Mouse (Mus musculus) CH12.LX (cell line): Measurements from ENCODE around the gene St3gal3. TPM values are rescaled to one million over a fixed set of nuclear protein-coding genes. Genes with fewer than 3 reads are reported as not detected.

Experiments
- DNase-seq: peaks from one replicate; pipeline ENCODE4 v3.0.0-alpha.2; 2013; ENCODE audit errors: extremely low read depth
- H3K27ac ChIP-seq: 2 replicates; pipeline ENCODE4 v1.5.1; 2012; ENCODE audit warnings: low read depth, mild to moderate bottlenecking, control low read depth, moderate library complexity; ENCODE audit not compliant: insufficient read depth
- H3K27me3 ChIP-seq: replicated peaks from 2 replicates; pipeline ENCODE3; 2012; ENCODE audit warnings: inconsistent platforms
- H3K36me3 ChIP-seq, 2 experiments: replicated peaks in 1 of 2; 2 replicates each; pipeline versions ENCODE3 to v1.6.1; 2012; ENCODE audit warnings: inconsistent platforms in 1 of 2, low read length in 1 of 2, mild to moderate bottlenecking in 1 of 2, mixed read lengths in 1 of 2, moderate library complexity in 1 of 2; ENCODE audit not compliant: control insufficient read depth in 1 of 2, insufficient read depth in 1 of 2
- H3K4me1 ChIP-seq, 2 experiments: 2 replicates each; pipeline ENCODE4 v1.6.1; 2012; ENCODE audit warnings: inconsistent platforms in 1 of 2, moderate library complexity in 1 of 2; ENCODE audit not compliant: insufficient read depth in 2 of 2, control insufficient read depth in 1 of 2
- H3K4me2 ChIP-seq: 2 replicates; pipeline ENCODE4 v1.6.1; 2012; ENCODE audit warnings: low read depth, mild to moderate bottlenecking, control low read depth; ENCODE audit not compliant: poor library complexity, insufficient read depth, severe bottlenecking
- H3K4me3 ChIP-seq, 3 experiments: fragments of 150-350 bp in 1 of 3; sonication (generic) in 1 of 3; replicated peaks in 1 of 3; 2 replicates each; pipeline versions ENCODE3 to v1.5.1; 2011 to 2012; ENCODE audit warnings: low read depth in 2 of 3, low read length in 2 of 3, mild to moderate bottlenecking in 2 of 3, moderate library complexity in 2 of 3, control low read depth in 1 of 3, improper control_type of control experiment in 1 of 3, inconsistent platforms in 1 of 3, mixed read lengths in 1 of 3; ENCODE audit not compliant: poor library complexity in 1 of 3
- H3K79me2 ChIP-seq: replicated peaks from 2 replicates; pipeline ENCODE4 v1.6.1; 2012; ENCODE audit warnings: mild to moderate bottlenecking, moderate library complexity; ENCODE audit not compliant: control insufficient read depth, poor library complexity, insufficient read depth, severe bottlenecking; ENCODE audit errors: extremely low read depth
- H3K9ac ChIP-seq: 2 replicates; pipeline ENCODE4 v1.6.1; 2012; ENCODE audit warnings: low read depth, mild to moderate bottlenecking, control low read depth, moderate library complexity; ENCODE audit not compliant: insufficient read depth
- H3K9me3 ChIP-seq: replicated peaks from 2 replicates; pipeline ENCODE3; 2012; ENCODE audit warnings: low read length, inconsistent platforms, mixed read lengths
- CTCF ChIP-seq, 2 experiments: IDR thresholded peaks in 1 of 2; conservative IDR thresholded peaks in 1 of 2; 2 replicates each; pipeline ENCODE4 v1.5.1; 2011 to 2012; ENCODE audit warnings: low read depth in 2 of 2, low read length in 2 of 2, improper control_type of control experiment in 1 of 2, inconsistent platforms in 1 of 2, mild to moderate bottlenecking in 1 of 2, moderate library complexity in 1 of 2
- ELF1 ChIP-seq: IDR thresholded peaks from 2 replicates; pipeline ENCODE4 v1.6.1; 2014; ENCODE audit warnings: low read depth, mild to moderate bottlenecking, inconsistent platforms, low read length, improper control_type of control experiment
- IRF4 ChIP-seq: IDR thresholded peaks from 2 replicates; pipeline ENCODE4 v1.6.1; 2014; ENCODE audit warnings: low read depth, mild to moderate bottlenecking, inconsistent platforms, low read length, improper control_type of control experiment
- JUND ChIP-seq: conservative IDR thresholded peaks from 2 replicates; pipeline ENCODE4 v1.6.1; 2011; ENCODE audit warnings: low read depth, low read length, improper control_type of control experiment
- MAFK ChIP-seq: IDR thresholded peaks from 2 replicates; pipeline ENCODE4 v1.6.1; 2011; ENCODE audit warnings: low read length, improper control_type of control experiment; ENCODE audit not compliant: insufficient replicate concordance
- MAX ChIP-seq: IDR thresholded peaks from 2 replicates; pipeline ENCODE4 v1.6.1; 2011; ENCODE audit warnings: low read length, improper control_type of control experiment
- MEF2A ChIP-seq: IDR thresholded peaks from 2 replicates; pipeline ENCODE4 v1.6.1; 2014; ENCODE audit warnings: low read depth, mild to moderate bottlenecking, inconsistent platforms, low read length, improper control_type of control experiment, borderline replicate concordance
- NELFE ChIP-seq: IDR thresholded peaks from 2 replicates; pipeline ENCODE4 v1.6.1; 2011; ENCODE audit warnings: low read depth, low read length, improper control_type of control experiment
- POLR2AphosphoS2 ChIP-seq: IDR thresholded peaks from 2 replicates; pipeline ENCODE4 v1.6.1; 2011; ENCODE audit warnings: low read depth, low read length, improper control_type of control experiment
- RCOR1 ChIP-seq: conservative IDR thresholded peaks from 2 replicates; pipeline ENCODE4 v1.6.1; 2012; ENCODE audit warnings: low read depth, mild to moderate bottlenecking, inconsistent platforms, low read length, improper control_type of control experiment
- SIN3A ChIP-seq: IDR thresholded peaks from 2 replicates; pipeline ENCODE4 v1.6.1; 2012; ENCODE audit warnings: low read length, improper control_type of control experiment, inconsistent platforms
- TBP ChIP-seq: conservative IDR thresholded peaks from 2 replicates; pipeline ENCODE4 v1.6.1; 2011; ENCODE audit warnings: low read depth, low read length, improper control_type of control experiment
- TCF12 ChIP-seq: IDR thresholded peaks from 2 replicates; pipeline ENCODE4 v1.6.1; 2014; ENCODE audit warnings: low read depth, mild to moderate bottlenecking, inconsistent platforms, low read length, improper control_type of control experiment
- UBTF ChIP-seq: IDR thresholded peaks from 2 replicates; pipeline ENCODE4 v1.6.1; 2012; ENCODE audit warnings: low read depth, mild to moderate bottlenecking, inconsistent platforms, low read length, improper control_type of control experiment, moderate library complexity
- USF1 ChIP-seq: IDR thresholded peaks from 2 replicates; pipeline ENCODE4 v1.6.1; 2014; ENCODE audit warnings: low read depth, mild to moderate bottlenecking, inconsistent platforms, low read length, improper control_type of control experiment
- ZMIZ1 ChIP-seq: IDR thresholded peaks from 2 replicates; pipeline ENCODE4 v1.6.1; 2012; ENCODE audit warnings: low read depth, mild to moderate bottlenecking, inconsistent platforms, low read length, improper control_type of control experiment
- dilution Hi-C: fragments of 300-500 bp; cut with MboI; formaldehyde crosslinking; loops from 2 replicates; pipeline ENCODE4 v1.14.3; 2020; ENCODE audit warnings: low sequenced_read_pairs; ENCODE audit not compliant: extremely low pct_unique_long_range_greater_than_20kb, extremely low pct_ligation_motif_present
- in situ Hi-C: fragments of 300-500 bp; cut with MboI; formaldehyde crosslinking; loops from 3 replicates; pipeline ENCODE4 v1.14.3; 2019; ENCODE audit warnings: low sequenced_read_pairs, low pct_ligation_motif_present, low pct_unique_long_range_greater_than_20kb, mixed read lengths
- polyA plus RNA-seq: library from polyadenylated mRNA; unstranded; fragments of >175 nt; gene quantifications from 2 replicates; pipeline ENCODE4 v1.2.1, GENCODE M21; 2012; ENCODE audit warnings: low read depth; ENCODE audit not compliant: insufficient read length
- total RNA-seq, 2 experiments: library from RNA; depleted of rRNA; stranded (reverse); fragments of 300-350 nt in 1 of 2; fragments of >200 nt in 1 of 2; gene quantifications; 2 replicates each; pipeline ENCODE4 v1.2.3; 2012 to 2014

The St3gal3 gene
- total and polyA plus RNA-seq, 3 experiments, result 7.1 to 10.1 (median 8.2) TPM

DNA sequence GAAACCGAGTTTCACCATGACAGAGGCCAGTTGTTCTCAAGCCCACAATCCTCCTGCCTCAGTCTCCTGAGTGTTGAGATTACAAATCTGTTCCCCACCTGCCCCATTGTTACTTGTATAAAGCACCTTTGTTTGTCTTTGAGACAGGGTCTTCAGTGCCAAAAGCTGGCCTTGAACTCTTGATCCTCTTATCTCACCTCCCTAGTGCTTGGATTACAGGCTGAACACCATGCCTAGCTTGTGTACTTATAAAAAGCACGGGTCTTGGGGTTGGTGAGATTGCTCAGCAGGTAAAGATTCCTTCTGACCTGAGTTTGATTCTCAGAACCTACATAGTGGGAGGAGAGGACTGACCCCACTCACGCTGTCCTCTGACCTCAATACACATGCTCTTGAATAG is 144.1 kb downstream of the St3gal3 start:
- H3K27me3 ChIP-seq, result no peaks in the 10 kb centered on the region
- peaks cover 0 to 10% of the 10 kb centered on the region in 2 experiments for H3K36me3 ChIP-seq
- dilution Hi-C loops, result no loop called here
- TF ChIP-seq ELF1 (no peak), TBP (no peak), MEF2A (no peak), MAFK (no peak), MAX (no peak), UBTF (no peak)
- H3K27ac ChIP-seq, result no peak overlapping the region
- no peak overlapping the region for H3K9ac ChIP-seq
- no peak for DNase-seq
- H3K4me2 ChIP-seq, result no peak overlapping the region
- in situ Hi-C loops, result no loop called here
- H3K4me1 ChIP-seq, result peaks cover 11 to 32% of the 10 kb centered on the region in 2 experiments
- H3K79me2 ChIP-seq, result no peaks in the 10 kb centered on the region
- H3K9me3 ChIP-seq, result no peaks in the 10 kb centered on the region
- no peak overlapping the region for H3K4me3 ChIP-seq

DNA sequence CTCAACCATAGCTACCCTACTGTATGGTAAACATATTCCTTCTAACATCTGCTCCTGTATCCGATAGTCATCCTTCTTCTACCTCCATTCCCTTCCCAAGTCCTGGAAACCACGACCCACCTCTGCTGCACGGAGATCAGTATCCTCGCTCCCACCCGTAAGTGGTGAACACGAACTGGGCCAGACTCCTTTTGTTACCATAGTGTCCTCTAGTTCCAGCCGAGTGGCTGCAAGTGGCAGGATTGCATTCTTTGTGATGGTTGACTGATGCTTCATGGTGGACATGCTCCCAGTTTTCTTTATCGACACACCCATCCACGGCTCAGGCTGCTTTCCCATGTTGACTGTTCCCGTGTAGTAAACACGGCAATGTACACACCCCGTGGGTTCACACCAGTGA is 144.9 kb downstream of the St3gal3 start:
- in situ Hi-C loops (no loop called here), dilution Hi-C loops (no loop called here)
- no peak overlapping the region for H3K27ac ChIP-seq
- H3K4me3 ChIP-seq, result no peak overlapping the region
- H3K4me2 ChIP-seq, result no peak overlapping the region
- H3K9me3 ChIP-seq, result no peaks in the 10 kb centered on the region
- no peaks in the 10 kb centered on the region for H3K79me2 ChIP-seq
- TF ChIP-seq USF1 (no peak), IRF4 (no peak), TCF12 (no peak), SIN3A (no peak), RCOR1 (no peak), POLR2AphosphoS2 (no peak), JUND (no peak)
- H3K27me3 ChIP-seq, result no peaks in the 10 kb centered on the region
- DNase-seq, result no peak
- peaks cover 0 to 10% of the 10 kb centered on the region in 2 experiments for H3K36me3 ChIP-seq
- no peak overlapping the region for H3K9ac ChIP-seq
- peaks cover 11 to 32% of the 10 kb centered on the region in 2 experiments for H3K4me1 ChIP-seq

DNA sequence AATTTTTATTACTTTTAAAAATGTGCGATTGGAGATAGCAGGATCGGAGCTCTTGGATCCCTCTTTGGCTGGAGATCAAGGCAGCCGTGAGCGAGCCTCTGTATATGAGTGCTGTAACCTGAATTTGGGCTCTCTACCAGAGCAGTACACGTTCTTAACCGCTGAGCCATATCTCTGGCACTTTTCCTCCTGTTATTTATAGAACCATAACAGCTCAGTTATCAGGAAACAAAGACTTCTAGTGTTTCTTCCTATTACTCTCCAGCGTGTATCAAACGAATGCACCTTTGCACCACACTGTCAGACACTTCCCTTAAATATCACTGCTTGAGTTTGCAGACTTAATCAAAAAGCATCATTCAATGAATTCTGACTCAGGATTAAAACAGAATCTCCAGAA is 147.9 kb downstream of the St3gal3 start:
- Histone ChIP-seq H3K4me2 (no peak overlapping the region), H3K9me3 (no peaks in the 10 kb centered on the region), H3K9ac (no peak overlapping the region), H3K27me3 (no peaks in the 10 kb centered on the region), H3K27ac (no peak overlapping the region), H3K79me2 (no peaks in the 10 kb centered on the region), H3K4me3 (no peak overlapping the region), H3K4me1 (peaks cover 17 to 37% of the 10 kb centered on the region in 2 experiments), H3K36me3 (peaks cover 0 to 4% of the 10 kb centered on the region in 2 experiments)
- TF ChIP-seq CTCF (conservative IDR thresholded peaks at IDR 0.05 in 1 of 2, IDR thresholded peaks at IDR 0.05 in 1 of 2; ENCODE audit: low read depth in 2 of 2, low read length in 2 of 2), result no peak
- no peak for TF ChIP-seq NELFE
- no peak for TF ChIP-seq JUND
- no peak for TF ChIP-seq ZMIZ1
- TF ChIP-seq MAX, result no peak
- dilution Hi-C loops (no loop called here), in situ Hi-C loops (no loop called here)
- no peak for DNase-seq
